Mouse (Mus musculus) thymus, adult 2 months (tissue): Measurements from ENCODE around the gene Rab11b.

Experiments used
- CTCF ChIP-seq: fragments of 200-500 bp; IDR thresholded peaks from 2 replicates; pipeline ENCODE4 v1.5.1; 2012; ENCODE audit warnings: mild to moderate bottlenecking, control low read depth, low read length, moderate library complexity, borderline replicate concordance; ENCODE audit not compliant: control insufficient read depth, poor library complexity, insufficient read depth; ENCODE audit errors: extremely low read depth
- POLR2A ChIP-seq: fragments of 200-500 bp; IDR thresholded peaks from 2 replicates; pipeline ENCODE4 v1.6.1; 2012; ENCODE audit warnings: mild to moderate bottlenecking, low read length, control low read depth, moderate library complexity; ENCODE audit not compliant: control insufficient read depth, poor library complexity, insufficient read depth; ENCODE audit errors: extremely low read depth

DNA sequence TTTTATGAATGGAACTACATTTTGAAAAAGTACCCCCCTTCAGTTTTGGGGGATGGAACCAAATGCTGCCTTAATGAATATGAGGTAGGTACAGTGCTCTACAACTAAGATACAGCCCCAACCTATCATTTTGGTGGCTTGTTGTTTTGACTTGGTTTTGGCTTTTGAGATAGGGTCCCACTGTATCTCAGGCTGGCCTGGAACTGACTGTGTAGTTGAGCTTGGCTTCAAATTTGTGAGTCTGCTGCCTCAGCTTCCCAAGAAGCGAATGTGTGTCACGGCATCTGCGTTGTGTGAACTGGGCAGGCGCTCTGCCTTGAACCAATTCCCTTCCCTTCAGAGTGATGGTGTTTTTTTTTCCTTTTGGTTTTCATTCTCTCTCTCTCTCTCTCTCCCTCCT lies 11.3 kb upstream of the Rab11b start:
- TF ChIP-seq CTCF (no peak), POLR2A (no peak)
